Mouse (Mus musculus) embryonic facial prominence, embryonic 14.5 days (tissue): ENCODE data around the gene Nrl. TPM values are rescaled to one million over a fixed set of nuclear protein-coding genes. Genes with fewer than 3 reads are reported as not detected.

ENCODE experiments used
- ATAC-seq: fragments of 200-750 bp; cut with Nextera tagmentation; 2 replicates; pipeline ENCODE4 v1.8.0; 2017; ENCODE audit warnings: low read depth, moderate number of reproducible peaks, moderate TSS enrichment
- DNase-seq: peaks from one replicate; pipeline ENCODE4 v3.0.0-alpha.2; 2015; ENCODE audit warnings: low spot score
- H3K27ac ChIP-seq: fragments of 300-500 bp; sonication (generic); replicated peaks from 2 replicates; pipeline ENCODE4 v1.5.1; 2014; ENCODE audit warnings: low read depth, mild to moderate bottlenecking, low read length, moderate library complexity
- H3K27me3 ChIP-seq: fragments of 300-500 bp; sonication (generic); replicated peaks from 2 replicates; pipeline ENCODE4 v1.6.1; 2014; ENCODE audit warnings: low read length; ENCODE audit not compliant: control insufficient read depth, insufficient read depth
- H3K36me3 ChIP-seq: fragments of 300-500 bp; sonication (generic); 2 replicates; pipeline ENCODE4 v1.6.1; 2014; ENCODE audit warnings: low read length, mixed read lengths; ENCODE audit not compliant: control insufficient read depth, insufficient read depth
- H3K4me1 ChIP-seq: fragments of 300-500 bp; sonication (generic); 2 replicates; pipeline ENCODE4 v1.6.1; 2014; ENCODE audit warnings: antibody characterized with exemption, low read length; ENCODE audit not compliant: control insufficient read depth, insufficient read depth
- H3K4me2 ChIP-seq: fragments of 300-500 bp; sonication (generic); 2 replicates; pipeline ENCODE4 v1.6.1; 2014; ENCODE audit warnings: low read depth, mild to moderate bottlenecking, low read length, moderate library complexity, mixed read lengths
- H3K4me3 ChIP-seq: fragments of 300-500 bp; sonication (generic); 2 replicates; pipeline ENCODE4 v1.5.1; 2014; ENCODE audit warnings: low read depth, mild to moderate bottlenecking, low read length
- H3K9ac ChIP-seq: fragments of 300-500 bp; sonication (generic); 2 replicates; pipeline ENCODE4 v1.6.1; 2014; ENCODE audit warnings: low read depth, mild to moderate bottlenecking, low read length, moderate library complexity, mixed read lengths
- H3K9me3 ChIP-seq: fragments of 300-500 bp; sonication (generic); 2 replicates; pipeline ENCODE4 v1.6.1; 2016; ENCODE audit warnings: low read length; ENCODE audit not compliant: control insufficient read depth
- WGBS: fragments of 180-500 bp; shearing (Covaris S2); extraction: QIAGEN DNeasy Blood & Tissue Kit; methylation state at CpG from one replicate; pipeline ENCODE4 v1.1.7; 2014; 5-methylcytosine and 5-hydroxymethylcytosine counted together
- polyA plus RNA-seq: library from polyadenylated mRNA; unstranded; fragments of >200 nt; fragmentation: Nextera tagmentation; extraction: Ambion mirVana; gene quantifications from 2 replicates; pipeline ENCODE4 v1.2.1, GENCODE M21; 2014

The Nrl gene
- polyA plus RNA-seq, 1 experiment from 2014 or later = not detected

GRCm38 (mm10) chr14:55542268-55542667, 17.5 kb upstream of the Nrl start:
- ATAC-seq (no peak), DNase-seq (no peak)
- no peak overlapping the region for H3K4me3 ChIP-seq
- peaks cover 41% of the 10 kb centered on the region for H3K36me3 ChIP-seq
- no peak overlapping the region for H3K27ac ChIP-seq
- no peak overlapping the region for H3K9ac ChIP-seq
- peaks cover 6% of the 10 kb centered on the region for H3K4me1 ChIP-seq
- H3K27me3 ChIP-seq = no peaks in the 10 kb centered on the region
- WGBS = 97% methylated on average over 12 of the region's 12 CpGs
- H3K9me3 ChIP-seq = no peaks in the 10 kb centered on the region
- H3K4me2 ChIP-seq = no peak overlapping the region

DNA sequence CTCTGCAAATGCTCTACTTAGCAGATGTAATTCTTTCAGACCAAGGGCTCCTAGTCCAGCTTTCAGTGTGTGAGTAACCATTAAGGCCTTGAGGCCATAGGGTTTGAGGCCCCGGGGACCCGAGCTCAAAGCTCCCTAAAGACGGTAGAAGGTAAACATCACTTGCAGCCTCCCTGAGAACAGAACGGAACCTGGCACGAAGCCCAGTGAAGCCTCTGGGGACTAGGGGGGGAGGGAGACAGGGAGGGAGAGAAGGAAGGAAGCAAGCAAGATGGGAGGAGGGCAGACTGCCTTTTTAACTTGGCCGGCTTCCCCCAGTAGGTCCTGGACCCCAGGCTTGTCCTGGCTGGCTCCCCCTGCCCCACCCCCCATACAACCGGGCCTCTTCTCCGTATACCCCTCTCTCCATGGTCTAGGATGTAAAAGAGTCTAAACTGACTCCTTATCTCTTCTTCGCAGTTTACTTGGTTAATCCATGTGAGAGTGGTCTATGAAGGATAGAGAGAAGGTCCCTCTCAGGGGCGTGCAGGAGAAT, 16.1 kb upstream of the Nrl start:
- Histone ChIP-seq H3K9me3 (no peaks in the 10 kb centered on the region), H3K9ac (peak overlapping the region; percentile 73), H3K27me3 (0 out of 2 replicates have a peak, but pooled peaks cover 3% of the 10 kb centered on the region), H3K4me3 (peak overlapping the region; percentile 54), H3K4me2 (peak overlapping the region; percentile 54), H3K4me1 (peaks cover 6% of the 10 kb centered on the region), H3K36me3 (peaks cover 28% of the 10 kb centered on the region; the same call in 1 of the 2 replicates), H3K27ac (peak overlapping the region; percentile 83)
- DNase-seq (peak; percentile 77), ATAC-seq (peak; percentile 44)
- WGBS = 5% methylated on average over 10 of the region's 10 CpGs

- DNase-seq (peak; percentile 95), ATAC-seq (peak; percentile 91)
- Histone ChIP-seq H3K4me2 (peak within 1 kb of the TSS; percentile 54), H3K9ac (peak within 1 kb of the TSS; percentile 73), H3K36me3 (peaks cover 24% of the 10 kb centered on the region; the same call in 1 of the 2 replicates), H3K27me3 (0 out of 2 replicates have a peak, but pooled peaks cover 3% of the 10 kb centered on the region), H3K27ac (peak within 1 kb of the TSS; percentile 83), H3K4me1 (peaks cover 6% of the 10 kb centered on the region), H3K9me3 (no peaks in the 10 kb centered on the region), H3K4me3 (peak within 1 kb of the TSS; percentile 54)
- under 1% methylated on average over 32 of the region's 32 CpGs for WGBS
These were observed 15.4 kb upstream of the Nrl start, which contains the start of gene Pck2 for GRCm38 (mm10) chr14:55540067-55540786. Gene Pck2, plus strand, starts transcription at chr14:55540266.

GRCm38 (mm10) chr14:55536116-55536745, 11.4 kb upstream of the Nrl start:
- Histone ChIP-seq H3K9me3 (no peaks in the 10 kb centered on the region), H3K9ac (no peak overlapping the region), H3K4me3 (no peak overlapping the region), H3K4me1 (peaks cover 3% of the 10 kb centered on the region), H3K4me2 (no peak overlapping the region), H3K27me3 (0 out of 2 replicates have a peak, but pooled peaks cover 3% of the 10 kb centered on the region), H3K27ac (no peak overlapping the region), H3K36me3 (no peaks in the 10 kb centered on the region)
- WGBS = 52% methylated on average over 6 of the region's 6 CpGs
- ATAC-seq (no peak), DNase-seq (peak; percentile 11)

DNA sequence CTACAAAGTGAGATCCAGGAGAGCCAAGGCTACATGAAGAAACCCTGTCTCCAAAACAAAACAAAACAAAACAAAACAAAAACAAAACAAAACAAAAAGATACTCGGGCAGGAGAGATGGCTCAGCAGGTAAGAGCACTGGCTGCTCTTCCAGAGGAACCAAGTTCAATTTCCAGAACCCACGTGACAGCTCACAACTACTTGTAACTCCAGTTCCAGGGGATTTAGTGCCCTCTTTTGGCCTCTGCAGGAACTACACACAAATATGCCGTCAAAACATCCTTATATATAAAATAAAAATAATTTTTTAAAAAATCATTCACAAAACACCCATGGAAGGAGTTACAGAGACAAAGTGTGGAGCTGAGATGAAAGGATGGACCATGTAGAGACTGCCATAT, 3.2 kb upstream of the Nrl start:
- no peak overlapping the region for H3K4me3 ChIP-seq
- H3K27me3 ChIP-seq = peaks cover 8% of the 10 kb centered on the region; the same call in 1 of the 2 replicates
- ATAC-seq (no peak), DNase-seq (peak; percentile 28)
- 19% methylated on average over 3 of the region's 3 CpGs for WGBS
- no peak overlapping the region for H3K27ac ChIP-seq
- H3K4me2 ChIP-seq = no peak overlapping the region
- H3K9ac ChIP-seq = no peak overlapping the region
- H3K9me3 ChIP-seq = no peaks in the 10 kb centered on the region
- H3K4me1 ChIP-seq = no peaks in the 10 kb centered on the region
- no peaks in the 10 kb centered on the region for H3K36me3 ChIP-seq

- Histone ChIP-seq H3K27ac (no peak overlapping the region), H3K27me3 (peaks cover 16% of the 10 kb centered on the region; the same call in 1 of the 2 replicates)
- 83% methylated on average over 2 of the region's 2 CpGs for WGBS
These were observed 1.9 kb upstream of the Nrl start for GRCm38 (mm10) chr14:55526674-55527073.

DNA sequence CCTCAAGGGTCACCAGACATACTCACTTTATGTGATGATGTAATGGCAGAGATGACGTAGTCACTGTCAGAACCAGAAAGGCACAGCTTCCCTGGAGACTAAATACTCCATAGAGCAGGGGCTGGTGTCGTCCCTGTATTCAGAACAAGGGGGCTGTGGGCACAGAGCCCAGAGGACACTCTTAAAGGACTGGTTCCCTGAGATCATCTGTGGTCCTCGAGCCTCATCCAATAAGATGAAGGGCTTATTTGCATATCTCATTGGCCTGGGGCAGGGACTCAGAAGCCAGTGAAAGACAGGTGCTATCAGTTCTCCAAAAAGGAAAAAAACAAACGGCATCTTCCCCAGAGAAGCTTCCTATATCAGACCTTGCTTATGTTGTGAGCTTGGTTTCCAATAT, 719 bp downstream of the Nrl start:
- Histone ChIP-seq H3K9ac (no peak overlapping the region), H3K9me3 (no peaks in the 10 kb centered on the region), H3K4me2 (no peak overlapping the region), H3K4me1 (0 out of 2 replicates have a peak, but pooled peaks cover 2% of the 10 kb centered on the region), H3K36me3 (no peaks in the 10 kb centered on the region), H3K27ac (no peak overlapping the region), H3K4me3 (no peak overlapping the region), H3K27me3 (peaks cover 33% of the 10 kb centered on the region)
- WGBS = 61% methylated on average over 4 of the region's 4 CpGs
- ATAC-seq (no peak), DNase-seq (no peak)

More at GRCm38 (mm10) chr14:55526674-55527073, 1.9 kb upstream of the Nrl start:
- ATAC-seq (no peak), DNase-seq (no peak)
- Histone ChIP-seq H3K9ac (no peak overlapping the region), H3K4me3 (no peak overlapping the region), H3K4me2 (no peak overlapping the region), H3K36me3 (no peaks in the 10 kb centered on the region), H3K9me3 (no peaks in the 10 kb centered on the region), H3K4me1 (no peaks in the 10 kb centered on the region)

DNA sequence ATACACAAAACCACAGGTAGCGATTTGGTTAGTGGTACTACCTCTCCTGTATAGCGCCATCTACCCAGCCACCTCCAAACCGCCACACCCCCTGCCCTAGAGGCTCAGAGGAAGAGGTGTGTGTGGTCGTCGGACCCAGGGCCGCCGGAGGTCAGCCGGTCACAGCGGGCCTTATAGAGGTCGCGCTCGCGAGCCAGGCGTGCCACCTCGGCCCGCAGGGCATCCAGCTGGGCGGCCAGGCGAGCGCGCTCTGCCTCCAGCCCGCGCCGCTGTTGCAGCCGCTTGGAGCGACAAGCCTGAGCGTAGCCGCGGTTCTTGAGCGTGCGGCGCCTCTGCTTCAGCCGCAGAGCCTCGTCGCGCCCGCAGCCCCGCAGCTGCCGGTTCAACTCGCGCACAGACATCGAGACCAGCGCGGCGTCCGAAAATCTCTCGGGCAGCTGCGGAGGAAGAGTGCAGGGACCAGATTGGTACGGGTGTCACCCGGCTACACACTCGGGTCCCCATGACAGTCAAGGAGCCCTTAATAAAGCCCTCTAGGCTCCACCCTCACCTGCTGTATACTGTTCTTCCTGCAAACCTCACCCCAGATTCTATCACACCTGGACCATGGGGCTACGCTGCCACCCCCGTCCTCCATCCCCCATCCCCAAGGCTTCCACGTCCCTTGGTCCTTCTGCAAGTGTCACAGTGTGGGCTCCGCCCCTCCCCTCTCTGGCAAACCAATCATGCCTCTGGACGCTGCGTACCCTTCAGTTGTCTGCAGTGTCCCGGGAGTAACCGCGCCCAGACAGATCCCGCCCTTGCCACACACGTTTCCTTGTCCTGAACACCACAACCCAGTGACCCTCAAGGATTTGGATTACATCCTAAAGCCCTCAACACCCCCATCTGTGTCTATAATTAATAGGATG, 4.1 kb downstream of the Nrl start:
- DNase-seq = peak; percentile 37
- peak overlapping the region; percentile 95 for H3K4me2 ChIP-seq
- peaks cover 34% of the 10 kb centered on the region for H3K27me3 ChIP-seq
- no peaks in the 10 kb centered on the region for H3K36me3 ChIP-seq
- H3K9me3 ChIP-seq = no peaks in the 10 kb centered on the region
- WGBS = 2% methylated on average over 33 of the region's 61 CpGs
- 0 out of 2 replicates have a peak, but pooled peaks cover 2% of the 10 kb centered on the region for H3K4me1 ChIP-seq
- H3K9ac ChIP-seq = peak overlapping the region; percentile 57
- H3K4me3 ChIP-seq = peak overlapping the region; percentile 48
- H3K27ac ChIP-seq = no peak overlapping the region
- peak; percentile 69 for ATAC-seq
